Mouse (Mus musculus): ENCODE data around the gene Xrn1.
A peak's percentile ranks its signal among the peaks of the same experiment; 100 is the strongest.

Gene Xrn1

GRCm38 (mm10) chr9:96056417-96057223 lies 102.1 kb downstream of the Xrn1 start:
- no peak for DNase-seq

DNA sequence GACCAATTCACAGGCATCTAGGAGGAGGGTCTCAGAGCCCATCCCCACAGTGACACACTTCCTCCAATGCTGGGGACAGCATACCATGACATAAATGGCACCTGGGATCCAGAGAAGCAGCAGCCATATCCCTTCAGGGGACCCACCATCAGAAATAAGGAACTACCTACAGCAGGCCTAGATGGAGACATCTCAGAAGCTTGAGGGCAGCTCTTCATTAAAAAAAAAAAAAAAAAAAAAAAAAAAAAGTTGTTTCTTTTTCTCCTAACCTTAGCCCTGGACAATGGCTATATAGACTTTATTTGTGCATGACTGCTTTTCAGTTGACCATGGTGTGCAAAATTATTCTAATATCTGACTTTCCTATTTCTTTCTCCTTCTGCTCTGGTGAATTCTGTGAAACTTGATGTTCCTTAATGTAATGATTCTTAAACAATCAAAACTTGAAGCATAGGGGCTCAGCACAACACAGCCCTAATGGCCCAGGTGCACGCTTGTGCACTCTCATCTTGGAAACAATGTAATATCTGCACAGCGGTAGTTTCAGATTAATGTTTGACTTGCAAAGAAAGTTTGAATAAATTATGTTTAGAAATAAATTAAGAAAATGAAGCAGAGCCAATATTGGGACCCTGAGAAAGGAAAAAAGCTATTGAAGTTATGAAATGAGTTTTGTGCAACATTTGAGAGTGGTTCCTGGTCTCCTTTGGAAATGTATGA lies 108.7 kb downstream of the Xrn1 start:
- DNase-seq, result no peak

DNA sequence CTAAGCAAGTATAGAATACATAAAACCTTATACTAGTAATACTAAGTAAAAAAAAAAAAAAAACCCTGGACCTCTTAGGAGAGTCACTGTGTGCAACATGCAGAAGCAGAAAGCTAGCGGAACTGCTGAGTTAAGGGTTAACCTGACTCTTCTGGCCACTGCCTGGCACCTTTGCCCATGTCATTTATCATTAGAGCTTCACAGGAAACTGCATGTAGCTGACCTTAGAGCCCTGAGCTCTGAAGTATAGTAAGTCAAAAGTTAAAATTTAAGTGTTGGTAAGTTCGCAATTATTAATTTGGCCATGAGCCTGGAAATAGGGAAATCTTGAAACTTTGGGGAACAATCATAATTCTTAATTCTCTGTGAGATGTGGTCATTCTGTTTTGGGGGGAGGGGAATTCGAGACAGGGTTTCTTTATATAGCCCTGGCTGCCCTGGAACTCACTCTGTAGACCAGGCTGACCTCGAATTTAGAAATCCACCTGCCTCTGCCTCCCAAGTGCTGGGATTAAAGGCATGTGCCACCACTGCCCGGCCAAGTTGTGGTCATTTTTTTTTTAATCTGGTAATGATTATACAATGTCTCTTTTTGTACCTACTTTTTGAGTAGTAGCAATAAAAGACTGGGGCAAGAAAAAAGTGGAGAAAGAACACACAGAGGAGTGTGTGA lies 109.4 kb downstream of the Xrn1 start:
- no peak for DNase-seq

GRCm38 (mm10) chr9:96067507-96067906 lies 112.9 kb downstream of the Xrn1 start:
- DNase-seq, result no peak

DNA sequence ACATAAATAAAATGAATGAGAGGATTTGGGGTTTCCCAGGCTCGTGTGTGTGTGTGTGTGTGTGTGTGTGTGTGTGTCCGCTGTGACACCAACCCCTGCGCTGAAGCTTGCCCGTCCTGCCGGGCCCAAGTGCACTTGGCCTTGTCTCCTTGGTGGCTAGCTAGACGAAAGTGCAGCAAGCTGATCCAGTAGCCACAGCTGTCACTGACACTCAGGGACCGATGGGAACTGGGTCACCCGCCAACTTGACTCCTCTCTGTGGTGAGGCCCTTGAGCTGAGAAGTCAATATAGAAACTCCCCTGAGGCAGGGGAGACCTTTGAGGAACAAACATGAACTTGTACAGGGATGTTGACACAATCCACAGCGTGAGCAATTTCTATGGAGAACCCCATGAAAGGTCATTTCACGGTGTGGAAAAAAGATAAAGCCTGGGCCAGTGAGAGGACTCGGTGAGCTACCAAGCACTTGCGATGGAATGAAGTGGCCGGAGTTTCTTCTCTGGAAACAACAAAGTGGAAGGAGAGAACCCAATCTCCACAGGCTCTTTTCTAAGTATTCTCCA lies 124.3 kb downstream of the Xrn1 start:
- DNase-seq, result peak; percentile 43

- peak; percentile 52 for DNase-seq
These were observed 130.7 kb downstream of the Xrn1 start for GRCm38 (mm10) chr9:96085293-96085692.

GRCm38 (mm10) chr9:96087671-96088070 lies 133.1 kb downstream of the Xrn1 start:
- peak; percentile 35 for DNase-seq

DNA sequence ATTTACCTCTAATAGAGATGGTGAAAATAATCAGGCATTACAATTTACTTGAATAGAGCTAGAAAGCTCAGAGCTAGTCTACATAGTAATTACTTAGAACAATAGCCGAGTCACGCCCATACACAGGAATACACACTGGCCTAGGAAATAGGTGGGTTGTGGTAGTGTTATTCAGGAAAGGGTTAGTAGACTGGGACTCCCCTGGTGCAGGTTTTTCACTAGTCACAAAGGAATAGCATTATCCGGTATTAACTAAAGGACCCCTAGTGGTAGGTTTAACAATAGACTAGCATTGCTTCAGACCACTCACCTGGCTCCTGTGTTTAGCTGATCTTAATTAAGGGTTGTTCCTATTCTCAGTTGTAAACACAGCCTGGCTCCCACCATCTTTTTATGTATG lies 133.9 kb downstream of the Xrn1 start:
- DNase-seq, result peak; percentile 13

DNA sequence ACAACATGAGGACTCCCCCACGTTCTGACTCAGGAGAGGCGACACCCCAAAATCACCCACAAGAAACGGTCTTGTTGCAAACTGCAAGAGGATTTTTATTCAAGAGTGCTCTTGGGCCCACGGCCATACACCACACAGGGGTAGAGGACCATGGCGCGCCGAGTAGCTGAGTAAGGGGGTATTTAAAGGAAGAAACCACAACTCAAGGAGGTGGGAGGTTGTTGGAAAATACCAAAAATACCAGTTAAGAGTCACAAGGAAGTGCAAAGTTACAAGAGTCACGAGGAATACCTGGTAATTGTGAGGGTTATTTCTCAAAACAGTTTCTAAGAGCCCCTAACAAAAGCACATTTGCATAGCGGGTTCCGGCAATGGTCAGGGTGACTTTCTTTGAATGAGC lies 138.1 kb downstream of the Xrn1 start:
- peak; percentile 74 for DNase-seq

GRCm38 (mm10) chr9:96093221-96093620 lies 138.7 kb downstream of the Xrn1 start:
- no peak for DNase-seq

GRCm38 (mm10) chr9:96094341-96094740 lies 139.8 kb downstream of the Xrn1 start:
- DNase-seq, result peak; percentile 50

DNA sequence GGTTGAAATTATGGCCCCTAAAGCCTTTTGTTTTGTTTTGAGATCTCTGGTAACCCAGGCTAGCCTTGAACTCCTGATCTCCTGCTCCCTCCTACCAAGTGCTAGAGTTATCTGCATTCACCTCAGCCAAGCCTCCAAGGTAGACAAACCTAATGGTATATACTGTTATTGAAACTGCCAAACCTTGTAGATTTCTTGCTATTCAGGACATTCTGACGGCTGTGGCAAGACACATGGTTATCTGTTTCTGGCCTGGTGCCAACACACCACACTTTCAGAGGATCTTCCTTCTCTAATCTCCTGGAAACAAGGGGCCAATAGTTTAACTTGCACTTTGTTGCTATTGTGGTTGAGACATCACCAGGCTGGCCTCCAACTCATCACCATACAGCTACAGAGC lies 140.6 kb downstream of the Xrn1 start:
- peak; percentile 25 for DNase-seq

GRCm38 (mm10) chr9:96102846-96103245 lies 148.3 kb downstream of the Xrn1 start:
- peak; percentile 61 for DNase-seq

All from heart, adult 11 months (tissue).